Mouse (Mus musculus) intestine, postnatal 0 days (tissue): ENCODE measurements around the gene Xk. TPM values are rescaled to one million over a fixed set of nuclear protein-coding genes. Genes with fewer than 3 reads are reported as not detected.
A peak's percentile ranks its signal among the peaks of the same experiment; 100 is the strongest.

Experiments used
- ATAC-seq: fragments of 200-750 bp; cut with Nextera tagmentation; 2 replicates; pipeline ENCODE4 v1.8.0; 2017; ENCODE audit warnings: mild to moderate bottlenecking, moderate TSS enrichment, moderate library complexity
- H3K27ac ChIP-seq: fragments of 300-500 bp; sonication (generic); 2 replicates; pipeline ENCODE4 v1.5.1; 2014; ENCODE audit warnings: mild to moderate bottlenecking, low read depth, low read length, moderate library complexity
- H3K27me3 ChIP-seq: fragments of 300-500 bp; sonication (generic); replicated peaks from 2 replicates; pipeline ENCODE4 v1.6.1; 2014; ENCODE audit warnings: low read length, mixed read lengths; ENCODE audit not compliant: control insufficient read depth, insufficient read depth
- H3K36me3 ChIP-seq: fragments of 300-500 bp; sonication (generic); 2 replicates; pipeline ENCODE4 v1.6.1; 2014; ENCODE audit warnings: mild to moderate bottlenecking, moderate library complexity; ENCODE audit not compliant: control insufficient read depth, insufficient read depth
- H3K4me1 ChIP-seq: fragments of 300-500 bp; sonication (generic); replicated peaks from 2 replicates; pipeline ENCODE4 v1.6.1; 2014; ENCODE audit warnings: antibody characterized with exemption, low read length, mixed read lengths; ENCODE audit not compliant: control insufficient read depth, insufficient read depth
- H3K4me2 ChIP-seq: fragments of 300-500 bp; sonication (generic); replicated peaks from 2 replicates; pipeline ENCODE4 v1.6.1; 2014; ENCODE audit warnings: low read depth, mild to moderate bottlenecking, moderate library complexity
- H3K4me3 ChIP-seq: fragments of 300-500 bp; sonication (generic); 2 replicates; pipeline ENCODE4 v1.5.1; 2014; ENCODE audit warnings: low read depth, low read length
- H3K9ac ChIP-seq: fragments of 300-500 bp; sonication (generic); 2 replicates; pipeline ENCODE4 v1.6.1; 2014; ENCODE audit warnings: mild to moderate bottlenecking, low read depth, low read length
- H3K9me3 ChIP-seq: fragments of 300-500 bp; sonication (generic); 2 replicates; pipeline ENCODE4 v1.6.1; 2016; ENCODE audit warnings: mixed run types; ENCODE audit not compliant: control insufficient read depth
- CTCF ChIP-seq: sonication (generic); IDR thresholded peaks from 2 replicates; pipeline ENCODE4 v1.5.1; 2016; ENCODE audit warnings: low read depth, mild to moderate bottlenecking, control low read depth, antibody characterized with exemption, moderate library complexity
- WGBS: fragments of 180-500 bp; shearing (Covaris S2); extraction: QIAGEN DNeasy Blood & Tissue Kit; methylation state at CpG from one replicate; pipeline ENCODE4 v1.1.7; 2014; 5-methylcytosine and 5-hydroxymethylcytosine counted together
- polyA plus RNA-seq: library from polyadenylated mRNA; unstranded; fragments of >200 nt; fragmentation: Nextera tagmentation; extraction: Ambion mirVana; gene quantifications from 2 replicates; pipeline ENCODE4 v1.2.1, GENCODE M21; 2015

Xk gene
- polyA plus RNA-seq, 1 experiment from 2014 or later: 6.7 TPM

DNA sequence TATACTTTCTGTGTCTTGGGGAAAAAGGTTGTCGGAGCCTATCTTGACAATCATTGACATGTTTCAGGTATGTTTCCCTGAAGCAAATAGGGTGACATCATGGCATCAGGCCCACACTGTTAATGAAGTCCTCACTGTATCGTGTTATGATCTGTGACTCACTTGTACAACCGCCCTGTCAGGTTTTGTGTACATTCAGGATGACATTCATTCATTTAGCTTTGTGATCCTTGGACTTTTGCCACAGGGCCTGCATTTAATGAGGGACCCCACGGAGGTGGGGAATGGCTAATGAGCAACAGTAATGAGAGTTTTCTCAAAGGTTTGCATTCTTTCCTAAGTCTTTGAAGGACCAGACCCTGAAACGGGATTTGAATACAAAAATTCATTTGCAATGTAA lies 23.6 kb upstream of the Xk start:
- H3K9ac ChIP-seq: no peak overlapping the region
- H3K4me3 ChIP-seq: no peak overlapping the region
- no peak overlapping the region for H3K4me2 ChIP-seq
- no peaks in the 10 kb centered on the region for H3K9me3 ChIP-seq
- H3K36me3 ChIP-seq: no peaks in the 10 kb centered on the region
- no peaks in the 10 kb centered on the region for H3K27me3 ChIP-seq
- ATAC-seq: peak; percentile 91
- TF ChIP-seq CTCF: no peak
- 41% methylated on average over 5 of the region's 5 CpGs for WGBS
- H3K4me1 ChIP-seq: no peaks in the 10 kb centered on the region
- H3K27ac ChIP-seq: no peak overlapping the region

GRCm38 (mm10) chrX:9253990-9254389 lies 18.6 kb upstream of the Xk start:
- no peak for ATAC-seq
- no peak overlapping the region for H3K4me3 ChIP-seq
- no peak overlapping the region for H3K9ac ChIP-seq
- H3K27me3 ChIP-seq: no peaks in the 10 kb centered on the region
- no peak overlapping the region for H3K4me2 ChIP-seq
- 79% methylated on average over 10 of the region's 10 CpGs for WGBS
- H3K9me3 ChIP-seq: no peaks in the 10 kb centered on the region
- no peak overlapping the region for H3K27ac ChIP-seq
- no peaks in the 10 kb centered on the region for H3K36me3 ChIP-seq
- H3K4me1 ChIP-seq: no peaks in the 10 kb centered on the region
- TF ChIP-seq CTCF: no peak

- Histone ChIP-seq H3K4me1 (no peaks in the 10 kb centered on the region), H3K27ac (no peak overlapping the region), H3K9ac (no peak overlapping the region), H3K4me2 (no peak overlapping the region), H3K9me3 (no peaks in the 10 kb centered on the region), H3K27me3 (no peaks in the 10 kb centered on the region), H3K36me3 (no peaks in the 10 kb centered on the region), H3K4me3 (no peak overlapping the region)
- no peak for TF ChIP-seq CTCF
- 89% methylated on average over 3 of the region's 3 CpGs for WGBS
- ATAC-seq: no peak
Measured at GRCm38 (mm10) chrX:9254901-9255300, 17.7 kb upstream of the Xk start.

GRCm38 (mm10) chrX:9256766-9257165 lies 15.8 kb upstream of the Xk start, which contains the start of gene Gm14862:
TSS of gene Gm14862 (minus strand) at chrX:9256899.
- ATAC-seq: no peak
- Histone ChIP-seq H3K4me3 (no peak within 1 kb of the TSS), H3K4me2 (no peak within 1 kb of the TSS), H3K9ac (no peak within 1 kb of the TSS), H3K4me1 (no peaks in the 10 kb centered on the region), H3K36me3 (no peaks in the 10 kb centered on the region), H3K9me3 (no peaks in the 10 kb centered on the region), H3K27me3 (no peaks in the 10 kb centered on the region), H3K27ac (no peak within 1 kb of the TSS)
- TF ChIP-seq CTCF: no peak
- 82% methylated on average over 5 of the region's 5 CpGs for WGBS

- Histone ChIP-seq H3K4me3 (no peak overlapping the region), H3K27ac (no peak overlapping the region), H3K9ac (no peak overlapping the region), H3K4me2 (no peak overlapping the region), H3K36me3 (no peaks in the 10 kb centered on the region), H3K9me3 (no peaks in the 10 kb centered on the region), H3K27me3 (no peaks in the 10 kb centered on the region), H3K4me1 (no peaks in the 10 kb centered on the region)
- no peak for ATAC-seq
- no peak for TF ChIP-seq CTCF
- WGBS: 68% methylated on average over 7 of the region's 7 CpGs
Measured at GRCm38 (mm10) chrX:9257831-9258230, 14.7 kb upstream of the Xk start.

DNA sequence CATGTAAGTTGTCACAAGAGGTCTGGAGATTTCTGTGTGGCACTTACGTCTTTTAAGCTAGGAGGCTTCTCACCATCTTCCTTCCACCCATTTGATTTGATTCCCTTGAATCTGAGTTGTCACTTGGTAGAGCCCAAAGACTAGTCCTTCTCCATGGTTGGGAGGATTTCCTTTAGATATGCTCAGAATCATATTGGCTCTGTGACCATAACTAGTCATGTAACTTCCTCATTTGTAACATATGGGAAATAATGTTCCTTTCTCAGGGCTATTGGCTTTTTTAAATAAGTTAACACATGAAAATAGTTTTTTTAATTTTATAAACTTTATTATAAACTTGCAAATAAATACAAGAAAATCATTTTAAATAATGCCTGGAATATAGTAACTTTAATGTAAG lies 13.3 kb upstream of the Xk start:
- Histone ChIP-seq H3K9me3 (no peaks in the 10 kb centered on the region), H3K4me3 (no peak overlapping the region), H3K4me1 (no peaks in the 10 kb centered on the region), H3K9ac (no peak overlapping the region), H3K4me2 (no peak overlapping the region), H3K27me3 (no peaks in the 10 kb centered on the region), H3K27ac (no peak overlapping the region), H3K36me3 (no peaks in the 10 kb centered on the region)
- WGBS: 71% methylated on average over 1 of the region's 1 CpGs
- no peak for TF ChIP-seq CTCF
- ATAC-seq: no peak

DNA sequence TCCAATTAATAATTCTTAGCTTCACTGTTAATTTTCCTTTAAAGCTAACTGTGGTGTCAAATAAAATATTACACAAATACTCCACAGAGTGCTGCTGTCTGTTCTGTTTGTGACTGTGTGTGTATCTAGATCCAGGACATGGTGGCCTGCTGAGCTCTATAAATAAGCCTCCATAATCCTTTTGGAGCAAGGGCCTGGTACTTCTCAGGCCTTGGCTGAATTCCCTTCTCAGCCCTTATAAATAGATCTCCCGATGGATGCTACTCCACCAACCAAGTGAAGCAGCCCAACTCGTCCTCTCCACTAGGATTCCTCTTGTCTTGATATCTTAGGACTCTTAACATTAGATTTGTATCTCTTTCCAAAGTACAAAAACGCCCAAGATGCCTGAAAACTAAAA lies 1.4 kb upstream of the Xk start:
- Histone ChIP-seq H3K27me3 (no peaks in the 10 kb centered on the region), H3K4me1 (no peaks in the 10 kb centered on the region), H3K9ac (no peak overlapping the region), H3K27ac (no peak overlapping the region), H3K4me2 (no peak overlapping the region), H3K36me3 (no peaks in the 10 kb centered on the region), H3K4me3 (no peak overlapping the region), H3K9me3 (no peaks in the 10 kb centered on the region)
- ATAC-seq: no peak
- no peak for TF ChIP-seq CTCF
- WGBS: 64% methylated on average over 3 of the region's 3 CpGs
